Mouse (Mus musculus): ENCODE results near the gene Iqsec1.

GRCm38 (mm10) chr6:90786589-90786988, 201.9 kb downstream of the Iqsec1 start:
- TF ChIP-seq CTCF (IDR thresholded peaks at IDR 0.05; ENCODE audit: low read depth, low read length) (no peak), POLR2AphosphoS5 (IDR thresholded peaks at IDR 0.05; ENCODE audit: insufficient replicate concordance, low read depth, low read length) (no peak), TAL1 (conservative IDR thresholded peaks at IDR 0.05; ENCODE audit: low read depth, low read length) (no peak), GATA1 (IDR thresholded peaks at IDR 0.05; ENCODE audit: borderline replicate concordance, low read length) (no peak), GATA2 (IDR thresholded peaks at IDR 0.05; ENCODE audit: borderline replicate concordance, low read depth, low read length) (no peak)
